Mouse (Mus musculus): Measurements from ENCODE around the gene Zfp275. TPM values are rescaled to one million over a fixed set of nuclear protein-coding genes. Genes with fewer than 3 reads are reported as not detected.
A peak's percentile ranks its signal among the peaks of the same experiment; 100 is the strongest.

Zfp275 gene
- polyA plus RNA-seq, 1 experiment from 2014 or later = 12.3 TPM

- H3K4me3 ChIP-seq (ENCODE audit: low read depth, low read length) = peak overlapping the region; percentile 67
- 34% methylated on average over 3 of the region's 3 CpGs for WGBS (ENCODE audit: insufficient replicate concordance)
- H3K9me3 ChIP-seq (replicated peaks; ENCODE audit: control insufficient read depth, low read length) = no peaks in the 10 kb centered on the region
- H3K9ac ChIP-seq (ENCODE audit: low read depth, low read length) = no peak overlapping the region
- no peaks in the 10 kb centered on the region for H3K36me3 ChIP-seq (ENCODE audit: control insufficient read depth, insufficient read depth, low read length)
- H3K4me1 ChIP-seq (ENCODE audit: control insufficient read depth, insufficient read depth, low read length) = peaks cover 4% of the 10 kb centered on the region; the same call in 1 of the 2 replicates
- no peak overlapping the region for H3K27ac ChIP-seq (ENCODE audit: low read depth, low read length)
- H3K4me2 ChIP-seq = peak overlapping the region; percentile 63
- no peak for ATAC-seq (replicated peaks; ENCODE audit: insufficient number of reproducible peaks, low FRiP score, low TSS enrichment)
- peaks cover 4% of the 10 kb centered on the region; the same call in 1 of the 2 replicates for H3K27me3 ChIP-seq (ENCODE audit: control insufficient read depth, insufficient read depth, low read length)
These were observed 353 bp upstream of the Zfp275 start for GRCm38 (mm10) chrX:73342068-73342467.

GRCm38 (mm10) chrX:73342941-73343735 is 717 bp downstream of the Zfp275 start:
- H3K4me2 ChIP-seq = peak overlapping the region; percentile 63
- 17% methylated on average over 15 of the region's 15 CpGs for WGBS (ENCODE audit: insufficient replicate concordance)
- H3K4me3 ChIP-seq (ENCODE audit: low read depth, low read length) = peak overlapping the region; percentile 67
- ATAC-seq (replicated peaks; ENCODE audit: insufficient number of reproducible peaks, low FRiP score, low TSS enrichment) = no peak; the same call in 1 of the 2 replicates
- H3K9ac ChIP-seq (ENCODE audit: low read depth, low read length) = peak overlapping the region; percentile 77
- peaks cover 4% of the 10 kb centered on the region; the same call in 1 of the 2 replicates for H3K4me1 ChIP-seq (ENCODE audit: control insufficient read depth, insufficient read depth, low read length)
- no peaks in the 10 kb centered on the region for H3K36me3 ChIP-seq (ENCODE audit: control insufficient read depth, insufficient read depth, low read length)
- H3K9me3 ChIP-seq (replicated peaks; ENCODE audit: control insufficient read depth, low read length) = no peaks in the 10 kb centered on the region
- H3K27me3 ChIP-seq (ENCODE audit: control insufficient read depth, insufficient read depth, low read length) = peaks cover 4% of the 10 kb centered on the region; the same call in 1 of the 2 replicates
- H3K27ac ChIP-seq (ENCODE audit: low read depth, low read length) = peak overlapping the region; percentile 62; the same call in 1 of the 2 replicates

GRCm38 (mm10) chrX:73343802-73344201 is 1.4 kb downstream of the Zfp275 start:
- Histone ChIP-seq H3K4me1 (ENCODE audit: control insufficient read depth, insufficient read depth, low read length) (peaks cover 4% of the 10 kb centered on the region; the same call in 1 of the 2 replicates), H3K9me3 (replicated peaks; ENCODE audit: control insufficient read depth, low read length) (no peaks in the 10 kb centered on the region), H3K27ac (ENCODE audit: low read depth, low read length) (no peak overlapping the region), H3K4me3 (ENCODE audit: low read depth, low read length) (0 out of 2 replicates have a peak overlapping the region, but pooled peaks have one; percentile 67), H3K27me3 (ENCODE audit: control insufficient read depth, insufficient read depth, low read length) (peaks cover 4% of the 10 kb centered on the region; the same call in 1 of the 2 replicates), H3K4me2 (peak overlapping the region; percentile 63), H3K36me3 (ENCODE audit: control insufficient read depth, insufficient read depth, low read length) (no peaks in the 10 kb centered on the region), H3K9ac (ENCODE audit: low read depth, low read length) (no peak overlapping the region)
- WGBS (ENCODE audit: insufficient replicate concordance) = 56% methylated on average over 1 of the region's 1 CpGs
- ATAC-seq (replicated peaks; ENCODE audit: insufficient number of reproducible peaks, low FRiP score, low TSS enrichment) = no peak

GRCm38 (mm10) chrX:73344346-73344745 is 1.9 kb downstream of the Zfp275 start:
- Histone ChIP-seq H3K9ac (ENCODE audit: low read depth, low read length) (no peak overlapping the region), H3K27ac (ENCODE audit: low read depth, low read length) (no peak overlapping the region), H3K9me3 (replicated peaks; ENCODE audit: control insufficient read depth, low read length) (no peaks in the 10 kb centered on the region), H3K36me3 (ENCODE audit: control insufficient read depth, insufficient read depth, low read length) (no peaks in the 10 kb centered on the region), H3K4me1 (ENCODE audit: control insufficient read depth, insufficient read depth, low read length) (peaks cover 4% of the 10 kb centered on the region; the same call in 1 of the 2 replicates), H3K27me3 (ENCODE audit: control insufficient read depth, insufficient read depth, low read length) (peaks cover 4% of the 10 kb centered on the region; the same call in 1 of the 2 replicates), H3K4me3 (ENCODE audit: low read depth, low read length) (no peak overlapping the region), H3K4me2 (no peak overlapping the region)
- WGBS (ENCODE audit: insufficient replicate concordance) = 70% methylated on average over 1 of the region's 1 CpGs
- ATAC-seq (replicated peaks; ENCODE audit: insufficient number of reproducible peaks, low FRiP score, low TSS enrichment) = no peak

GRCm38 (mm10) chrX:73356163-73356562 is 13.7 kb downstream of the Zfp275 start:
- no peak overlapping the region for H3K4me2 ChIP-seq
- ATAC-seq (replicated peaks; ENCODE audit: insufficient number of reproducible peaks, low FRiP score, low TSS enrichment) = no peak
- H3K27ac ChIP-seq (ENCODE audit: low read depth, low read length) = no peak overlapping the region
- H3K4me3 ChIP-seq (ENCODE audit: low read depth, low read length) = no peak overlapping the region
- no peaks in the 10 kb centered on the region for H3K27me3 ChIP-seq (ENCODE audit: control insufficient read depth, insufficient read depth, low read length)
- no peaks in the 10 kb centered on the region for H3K9me3 ChIP-seq (replicated peaks; ENCODE audit: control insufficient read depth, low read length)
- no peaks in the 10 kb centered on the region for H3K4me1 ChIP-seq (ENCODE audit: control insufficient read depth, insufficient read depth, low read length)
- H3K9ac ChIP-seq (ENCODE audit: low read depth, low read length) = no peak overlapping the region
- H3K36me3 ChIP-seq (ENCODE audit: control insufficient read depth, insufficient read depth, low read length) = peaks cover 13% of the 10 kb centered on the region
- 89% methylated on average over 2 of the region's 2 CpGs for WGBS (ENCODE audit: insufficient replicate concordance)

DNA sequence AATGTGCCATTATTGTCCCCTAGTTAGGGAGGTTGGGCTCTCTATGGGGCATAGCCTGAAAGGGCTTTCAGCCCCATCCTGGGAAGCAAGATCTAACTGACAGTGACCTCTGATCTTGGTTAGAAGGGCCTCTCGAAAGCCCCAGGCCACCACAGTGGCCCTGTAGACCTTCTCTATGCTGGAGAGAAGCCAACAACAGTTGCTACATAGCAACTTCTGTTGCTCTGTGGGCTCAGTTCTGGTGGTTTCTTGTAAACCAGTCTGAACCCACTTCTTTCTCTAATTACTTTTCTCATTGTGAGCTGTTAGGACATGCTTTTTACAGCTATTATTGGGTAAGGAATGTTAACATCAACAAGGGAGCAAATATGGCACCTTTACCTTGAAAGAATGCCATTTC is 14.3 kb downstream of the Zfp275 start:
- peaks cover 13% of the 10 kb centered on the region for H3K36me3 ChIP-seq (ENCODE audit: control insufficient read depth, insufficient read depth, low read length)
- no peak overlapping the region for H3K9ac ChIP-seq (ENCODE audit: low read depth, low read length)
- H3K4me3 ChIP-seq (ENCODE audit: low read depth, low read length) = no peak overlapping the region
- no peak for ATAC-seq (replicated peaks; ENCODE audit: insufficient number of reproducible peaks, low FRiP score, low TSS enrichment)
- H3K9me3 ChIP-seq (replicated peaks; ENCODE audit: control insufficient read depth, low read length) = no peaks in the 10 kb centered on the region
- no peaks in the 10 kb centered on the region for H3K27me3 ChIP-seq (ENCODE audit: control insufficient read depth, insufficient read depth, low read length)
- 67% methylated on average over 1 of the region's 1 CpGs for WGBS (ENCODE audit: insufficient replicate concordance)
- H3K27ac ChIP-seq (ENCODE audit: low read depth, low read length) = no peak overlapping the region
- H3K4me1 ChIP-seq (ENCODE audit: control insufficient read depth, insufficient read depth, low read length) = no peaks in the 10 kb centered on the region
- no peak overlapping the region for H3K4me2 ChIP-seq

DNA sequence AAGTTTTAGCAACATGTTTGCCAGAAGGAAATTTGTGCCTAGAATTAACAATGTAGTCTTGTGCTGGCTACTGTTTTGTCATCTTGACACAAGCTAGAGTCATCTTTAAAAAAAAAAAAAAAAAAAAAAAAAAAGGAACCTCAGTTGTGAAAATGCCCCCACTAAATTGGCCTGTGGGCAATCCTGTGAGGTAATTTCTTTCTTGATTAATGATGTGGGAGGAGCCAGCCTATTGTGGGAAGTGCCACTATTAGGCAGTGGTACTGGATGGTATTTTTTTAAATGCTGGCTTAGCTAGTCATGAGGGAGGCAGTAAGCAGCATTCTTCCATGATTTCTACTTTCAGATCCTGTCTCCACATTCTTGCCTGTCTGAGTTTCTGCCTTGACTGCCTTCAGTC is 20.9 kb downstream of the Zfp275 start:
- no peak for ATAC-seq (replicated peaks; ENCODE audit: insufficient number of reproducible peaks, low FRiP score, low TSS enrichment)

DNA sequence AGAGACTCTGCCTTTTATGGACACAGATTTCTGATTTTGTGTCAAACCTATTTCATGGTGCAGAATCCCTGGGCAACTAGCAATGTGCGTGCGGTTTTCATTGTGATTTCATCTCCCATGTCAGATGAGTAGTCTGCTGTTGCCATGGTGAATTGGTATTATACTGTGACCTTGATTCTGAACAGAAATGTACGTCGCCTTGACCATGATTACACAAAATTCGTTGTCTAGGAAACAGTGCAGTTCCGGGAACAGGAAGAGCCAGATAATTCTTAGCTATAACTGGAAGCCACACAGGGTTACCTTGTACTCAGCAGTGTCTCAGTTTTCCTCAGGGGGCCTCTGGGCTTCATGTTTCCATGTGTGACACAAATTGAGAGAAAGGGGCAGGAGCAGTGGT is 42.0 kb downstream of the Zfp275 start:
- no peak for ATAC-seq (replicated peaks; ENCODE audit: insufficient number of reproducible peaks, low FRiP score, low TSS enrichment)
- 0 out of 2 replicates have a peak, but pooled peaks cover 2% of the 10 kb centered on the region for H3K27me3 ChIP-seq (ENCODE audit: control insufficient read depth, insufficient read depth, low read length)
- no peaks in the 10 kb centered on the region for H3K36me3 ChIP-seq (ENCODE audit: control insufficient read depth, insufficient read depth, low read length)
- H3K9me3 ChIP-seq (replicated peaks; ENCODE audit: control insufficient read depth, low read length) = no peaks in the 10 kb centered on the region
- no peak overlapping the region for H3K9ac ChIP-seq (ENCODE audit: low read depth, low read length)
- no peaks in the 10 kb centered on the region for H3K4me1 ChIP-seq (ENCODE audit: control insufficient read depth, insufficient read depth, low read length)
- WGBS (ENCODE audit: insufficient replicate concordance) = 70% methylated on average over 6 of the region's 6 CpGs
- no peak overlapping the region for H3K27ac ChIP-seq (ENCODE audit: low read depth, low read length)
- H3K4me2 ChIP-seq = no peak overlapping the region
- no peak overlapping the region for H3K4me3 ChIP-seq (ENCODE audit: low read depth, low read length)

More for the DNA sequence above, 20.9 kb downstream of the Zfp275 start:
- Histone ChIP-seq H3K27ac (ENCODE audit: low read depth, low read length) (no peak overlapping the region), H3K36me3 (ENCODE audit: control insufficient read depth, insufficient read depth, low read length) (no peaks in the 10 kb centered on the region), H3K9me3 (replicated peaks; ENCODE audit: control insufficient read depth, low read length) (no peaks in the 10 kb centered on the region), H3K4me1 (ENCODE audit: control insufficient read depth, insufficient read depth, low read length) (no peaks in the 10 kb centered on the region), H3K9ac (ENCODE audit: low read depth, low read length) (no peak overlapping the region), H3K4me2 (no peak overlapping the region), H3K27me3 (ENCODE audit: control insufficient read depth, insufficient read depth, low read length) (no peaks in the 10 kb centered on the region), H3K4me3 (ENCODE audit: low read depth, low read length) (no peak overlapping the region)
